Mouse (Mus musculus): Measurements from ENCODE around the gene Nup85. TPM values are rescaled to one million over a fixed set of nuclear protein-coding genes. Genes with fewer than 3 reads are reported as not detected.

Nup85 gene
- total RNA-seq, 2 experiments from 2014 or later = 44.5 to 44.9 TPM

DNA sequence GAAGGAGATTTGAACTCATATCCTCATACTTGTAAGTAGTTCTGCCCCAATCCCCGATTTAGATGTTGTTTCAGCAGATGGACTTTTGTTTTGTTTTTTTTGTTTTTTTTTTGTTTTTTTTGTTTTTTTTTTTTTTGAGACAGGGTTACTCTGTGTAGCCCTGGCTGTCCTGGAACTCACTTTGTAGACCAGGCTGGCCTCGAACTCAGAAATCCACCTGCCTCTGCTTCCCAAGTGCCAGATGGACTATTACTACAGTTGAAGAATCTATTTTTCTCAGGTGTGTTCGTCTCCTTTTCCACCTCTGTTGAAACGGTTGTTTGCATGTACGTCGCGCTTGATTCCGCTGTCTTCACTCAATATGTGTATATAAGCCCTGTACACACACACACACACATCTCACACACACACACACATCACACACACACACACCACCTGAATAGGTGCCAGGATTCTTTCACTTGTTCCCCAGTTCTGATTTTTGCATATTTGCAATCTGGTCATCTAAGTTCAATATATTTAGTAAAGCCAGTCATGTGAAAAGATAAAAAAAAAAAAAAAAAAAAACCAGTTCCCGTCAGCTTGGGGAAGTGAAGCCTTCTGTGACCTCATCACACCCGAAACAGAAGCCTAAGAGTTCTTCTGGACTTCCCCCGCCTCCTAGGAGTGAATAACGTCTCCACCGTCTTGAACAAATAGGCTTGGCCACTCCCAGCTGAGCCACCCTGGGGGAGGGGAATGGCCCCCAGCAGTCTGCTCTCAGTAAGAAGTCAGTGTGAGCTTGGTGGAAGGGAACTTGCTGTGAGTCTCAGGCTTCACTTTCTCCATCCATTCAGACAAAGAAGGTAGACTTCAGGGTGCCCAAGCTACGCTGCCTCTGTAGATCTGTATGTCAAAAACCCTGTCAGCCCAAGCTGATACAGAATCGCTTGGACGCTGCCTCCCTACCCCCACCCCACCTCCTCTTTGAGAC is 66.6 kb downstream of the Nup85 start:
- DNase-seq (ENCODE audit: extremely low spot score in 1 of 2, low spot score in 1 of 2) = no peak

DNA sequence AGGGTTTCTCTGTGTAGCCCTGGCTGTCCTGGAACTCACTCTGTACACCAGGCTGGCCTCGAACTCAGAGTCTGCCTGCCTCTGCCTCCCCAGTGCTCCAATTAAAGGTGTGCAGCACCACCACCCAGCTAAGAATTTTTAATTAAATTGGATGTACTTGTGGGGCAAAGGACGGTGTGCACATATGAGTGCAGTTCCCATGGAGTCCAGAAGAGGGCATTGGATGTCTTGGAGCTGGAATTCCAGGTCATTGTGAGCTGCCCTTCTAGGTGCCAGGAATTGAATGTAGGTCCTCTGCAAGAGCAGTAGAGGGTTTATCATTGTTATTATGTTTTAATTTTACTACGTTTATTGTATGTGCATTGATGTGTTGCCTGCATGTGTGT is 67.3 kb downstream of the Nup85 start:
- no peak for DNase-seq (ENCODE audit: extremely low spot score in 1 of 2, low spot score in 1 of 2)

DNA sequence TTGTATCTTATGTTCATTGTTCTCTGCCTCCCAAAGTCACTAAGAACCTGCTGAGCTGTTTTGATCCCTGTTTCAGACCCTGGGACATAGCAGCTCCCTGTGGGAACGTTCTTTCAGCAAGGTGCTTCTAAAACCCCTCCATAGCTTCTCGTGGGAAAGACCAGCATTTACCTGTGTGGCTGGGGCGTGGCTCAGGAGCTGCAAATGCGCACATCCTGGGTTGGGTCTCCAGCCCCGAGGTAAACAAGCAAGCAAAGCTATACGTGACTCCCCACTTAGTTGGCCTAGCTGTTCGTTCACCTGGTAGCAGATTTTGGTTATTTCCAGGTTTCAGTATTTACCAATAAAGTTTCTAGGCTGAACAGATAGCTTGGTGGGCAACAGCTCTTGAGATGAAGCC is 68.0 kb downstream of the Nup85 start:
- DNase-seq (ENCODE audit: extremely low spot score in 1 of 2, low spot score in 1 of 2) = no peak

DNA sequence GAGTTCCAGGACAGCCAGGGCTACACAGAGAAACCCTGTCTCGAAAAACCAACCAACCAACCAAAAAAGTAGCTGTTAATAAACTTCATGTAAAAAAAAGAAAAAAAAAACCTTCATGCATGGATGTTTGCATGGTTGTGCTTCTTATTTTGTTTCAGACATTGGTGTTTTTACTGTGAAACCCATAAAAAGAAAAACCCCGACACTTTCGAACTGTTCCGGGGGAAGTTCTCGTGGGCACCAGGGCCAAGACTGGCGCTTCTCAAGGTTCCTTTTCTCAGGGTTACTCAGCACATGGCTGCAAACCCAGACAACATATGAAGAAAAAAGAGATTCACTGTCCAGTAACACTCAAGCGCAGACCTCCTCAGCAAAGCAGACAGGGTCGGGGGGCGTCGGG is 68.6 kb downstream of the Nup85 start:
- no peak for DNase-seq (ENCODE audit: extremely low spot score in 1 of 2, low spot score in 1 of 2)

Other genes with a start within 250 kb of the Nup85 start
- gene Ush1g, start 242.4 kb upstream of the Nup85 start, total RNA-seq (2021) = under 1 TPM; 0.31 to 0.59 TPM
- gene Otop3, start 229.7 kb upstream of the Nup85 start, total RNA-seq (2021) = under 1 TPM in 1 of 2 experiments, not detected in 1; 0.17 TPM
- 100 to 1,000 TPM in 1 of 2 experiments, 10 to 100 TPM in 1; 98.8 to 107 TPM for gene Hid1, start 196.7 kb upstream of the Nup85 start, total RNA-seq (2021)
- 10 to 100 TPM; 21.7 to 22.8 TPM for gene Cdr2l, start 182.5 kb upstream of the Nup85 start, total RNA-seq (2021)
- gene Mrpl58, start 160.7 kb upstream of the Nup85 start, total RNA-seq (2021) = 100 to 1,000 TPM; 102 to 103 TPM
- gene Atp5h, start 144.5 kb upstream of the Nup85 start, total RNA-seq (2021) = 100 to 1,000 TPM; 459 to 515 TPM
- gene Kctd2, start 144.3 kb upstream of the Nup85 start, total RNA-seq (2021) = 10 to 100 TPM; 65.4 to 74.6 TPM
- not detected for gene Trim80, start 123.9 kb upstream of the Nup85 start, total RNA-seq (2021)
- not detected for gene Slc16a5, start 102.0 kb upstream of the Nup85 start, total RNA-seq (2021)
- gene Armc7, start 88.8 kb upstream of the Nup85 start, total RNA-seq (2021) = 10 to 100 TPM in 1 of 2 experiments, 1 to 10 TPM in 1; 9.3 to 10.3 TPM
- 10 to 100 TPM; 68.8 to 70.4 TPM for gene Nt5c, start 72.6 kb upstream of the Nup85 start, total RNA-seq (2021)
- gene Jpt1, start 50.0 kb upstream of the Nup85 start, total RNA-seq (2021) = 100 to 1,000 TPM; 134 to 165 TPM
- gene Sumo2, start 28.2 kb upstream of the Nup85 start, total RNA-seq (2021) = 100 to 1,000 TPM; 329 to 353 TPM
- 10 to 100 TPM; 49.6 to 59.0 TPM for gene Mrps7, start 39.5 kb downstream of the Nup85 start, total RNA-seq (2021)
- 10 to 100 TPM; 60.0 to 75.4 TPM for gene Gga3, start 39.6 kb downstream of the Nup85 start, total RNA-seq (2021)
- gene Mif4gd, start 48.5 kb downstream of the Nup85 start, total RNA-seq (2021) = 10 to 100 TPM; 21.7 to 23.7 TPM
- gene Slc25a19, start 63.9 kb downstream of the Nup85 start, total RNA-seq (2021) = 10 to 100 TPM; 56.2 to 61.6 TPM
- gene Grb2, start 144.2 kb downstream of the Nup85 start, total RNA-seq (2021) = 100 to 1,000 TPM; 188 to 210 TPM
- gene Tmem94, start 201.0 kb downstream of the Nup85 start, total RNA-seq (2021) = 10 to 100 TPM; 44.5 to 51.1 TPM
- gene Caskin2, start 249.2 kb downstream of the Nup85 start, total RNA-seq (2021) = 10 to 100 TPM; 19.9 to 21.8 TPM

Data from layer of hippocampus, postnatal 25 days (tissue).